Mouse (Mus musculus) neural tube, embryonic 11.5 days (tissue): Measurements from ENCODE around the gene Ppp1r12c. TPM values are rescaled to one million over a fixed set of nuclear protein-coding genes. Genes with fewer than 3 reads are reported as not detected.

Experiments
- ATAC-seq: fragments of 200-750 bp; cut with Nextera tagmentation; 2 replicates; pipeline ENCODE4 v1.8.0; 2017; ENCODE audit warnings: moderate number of reproducible peaks, mild to moderate bottlenecking, moderate TSS enrichment, moderate library complexity; ENCODE audit not compliant: insufficient read depth, low FRiP score, low TSS enrichment
- DNase-seq: peaks from one replicate; pipeline ENCODE4 v3.0.0-alpha.2; 2015; ENCODE audit warnings: low spot score
- H3K27ac ChIP-seq: fragments of 300-500 bp; sonication (generic); 2 replicates; pipeline ENCODE4 v1.5.1; 2014; ENCODE audit warnings: low read depth, mild to moderate bottlenecking, low read length
- H3K27me3 ChIP-seq: fragments of 300-500 bp; sonication (generic); 2 replicates; pipeline ENCODE4 v1.6.1; 2014; ENCODE audit warnings: mild to moderate bottlenecking, low read length, mixed read lengths; ENCODE audit not compliant: control insufficient read depth, insufficient read depth
- H3K36me3 ChIP-seq: fragments of 300-500 bp; sonication (generic); 2 replicates; pipeline ENCODE4 v1.6.1; 2014; ENCODE audit warnings: mild to moderate bottlenecking, low read length, moderate library complexity, mixed read lengths; ENCODE audit not compliant: control insufficient read depth, insufficient read depth
- H3K4me1 ChIP-seq: fragments of 300-500 bp; sonication (generic); 2 replicates; pipeline ENCODE4 v1.6.1; 2014; ENCODE audit warnings: low read length, mixed read lengths; ENCODE audit not compliant: control insufficient read depth, insufficient read depth
- H3K4me2 ChIP-seq: fragments of 300-500 bp; sonication (generic); 2 replicates; pipeline ENCODE4 v1.6.1; 2014; ENCODE audit warnings: low read depth, mild to moderate bottlenecking, moderate library complexity
- H3K4me3 ChIP-seq: fragments of 300-500 bp; sonication (generic); 2 replicates; pipeline ENCODE4 v1.5.1; 2014; ENCODE audit warnings: low read depth, low read length
- H3K9ac ChIP-seq: fragments of 300-500 bp; sonication (generic); 2 replicates; pipeline ENCODE4 v1.6.1; 2014; ENCODE audit warnings: mild to moderate bottlenecking, low read length
- H3K9me3 ChIP-seq: fragments of 300-500 bp; sonication (generic); 2 replicates; pipeline ENCODE4 v1.6.1; 2016; ENCODE audit warnings: low read length; ENCODE audit not compliant: control insufficient read depth
- WGBS: fragments of 180-500 bp; shearing (Covaris S2); extraction: QIAGEN DNeasy Blood & Tissue Kit; methylation state at CpG from one replicate; pipeline ENCODE4 v1.1.7; 2014; 5-methylcytosine and 5-hydroxymethylcytosine counted together
- polyA plus RNA-seq: library from polyadenylated mRNA; unstranded; fragments of >200 nt; fragmentation: Nextera tagmentation; extraction: Ambion mirVana; gene quantifications from 2 replicates; pipeline ENCODE4 v1.2.1, GENCODE M21; 2014

Gene Ppp1r12c
- polyA plus RNA-seq, 1 experiment from 2014 or later: 41.1 TPM

DNA sequence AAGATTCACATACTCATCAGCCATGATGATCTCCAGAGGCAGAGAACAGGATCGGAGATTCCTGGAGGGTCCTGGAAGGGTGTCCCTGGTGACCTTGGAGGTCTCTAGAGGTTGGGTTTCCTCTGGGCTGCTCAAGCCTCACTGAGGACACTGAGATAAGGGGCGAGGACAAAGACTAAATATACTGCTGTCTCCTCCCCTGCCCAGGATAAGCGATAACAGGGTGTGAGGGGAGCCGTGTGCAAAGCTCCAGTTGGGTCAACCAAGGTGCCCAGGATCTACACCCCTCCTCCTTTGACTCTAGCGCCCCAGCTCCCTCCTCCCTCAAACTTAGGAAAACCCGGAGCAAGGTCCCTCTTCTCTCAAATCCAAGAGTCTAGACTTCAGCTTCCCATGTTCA is 20.8 kb upstream of the Ppp1r12c start:
- 89% methylated on average over 6 of the region's 6 CpGs for WGBS
- Histone ChIP-seq H3K4me1 (no peaks in the 10 kb centered on the region), H3K9me3 (no peaks in the 10 kb centered on the region), H3K27me3 (0 out of 2 replicates have a peak, but pooled peaks cover 1% of the 10 kb centered on the region), H3K36me3 (no peaks in the 10 kb centered on the region), H3K27ac (no peak overlapping the region), H3K9ac (no peak overlapping the region), H3K4me3 (no peak overlapping the region), H3K4me2 (no peak overlapping the region)
- ATAC-seq (no peak), DNase-seq (no peak)

GRCm38 (mm10) chr7:4521231-4522003 is 19.9 kb upstream of the Ppp1r12c start:
- DNase-seq: peak; percentile 46
- Histone ChIP-seq H3K36me3 (no peaks in the 10 kb centered on the region), H3K9me3 (no peaks in the 10 kb centered on the region), H3K27me3 (no peaks in the 10 kb centered on the region), H3K4me1 (no peaks in the 10 kb centered on the region), H3K4me3 (peak overlapping the region; percentile 18; the same call in 1 of the 2 replicates), H3K4me2 (peak overlapping the region; percentile 40), H3K9ac (no peak overlapping the region), H3K27ac (no peak overlapping the region)
- 32% methylated on average over 32 of the region's 32 CpGs for WGBS
- no peak for ATAC-seq

DNA sequence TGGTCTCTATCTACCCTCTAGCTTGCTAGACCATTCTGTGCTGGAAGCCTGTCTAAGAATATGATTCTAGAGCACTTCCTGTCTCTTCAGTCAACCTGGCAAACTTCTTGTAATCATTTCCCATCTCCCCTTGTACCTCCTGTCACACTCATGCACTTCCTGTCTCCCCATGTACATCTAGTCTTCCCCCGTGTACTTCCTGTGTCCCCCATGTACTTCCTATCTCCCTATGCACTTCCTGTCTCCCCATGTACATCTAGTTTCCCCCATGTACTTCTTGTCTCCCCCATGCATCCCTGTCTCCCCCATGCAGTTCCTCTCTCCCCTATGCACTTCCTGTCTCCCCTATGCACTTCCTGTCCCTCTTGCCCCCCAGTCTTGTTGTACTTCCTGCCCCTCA is 17.0 kb upstream of the Ppp1r12c start:
- H3K27me3 ChIP-seq: no peaks in the 10 kb centered on the region

GRCm38 (mm10) chr7:4516332-4517050 is 15.0 kb upstream of the Ppp1r12c start, which contains the start of gene Tnnt1:
Gene Tnnt1 (minus strand): TSS chr7:4516382.
- ATAC-seq: peak; percentile 32; the same call in 1 of the 2 replicates
- Histone ChIP-seq H3K4me1 (no peaks in the 10 kb centered on the region), H3K27ac (no peak within 1 kb of the TSS)

More for the DNA sequence above, 17.0 kb upstream of the Ppp1r12c start:
- 78% methylated on average over 1 of the region's 1 CpGs for WGBS
- H3K9me3 ChIP-seq: no peaks in the 10 kb centered on the region
- H3K27ac ChIP-seq: no peak overlapping the region
- H3K36me3 ChIP-seq: no peaks in the 10 kb centered on the region
- H3K9ac ChIP-seq: no peak overlapping the region
- H3K4me3 ChIP-seq: no peak overlapping the region
- ATAC-seq: no peak
- no peaks in the 10 kb centered on the region for H3K4me1 ChIP-seq
- H3K4me2 ChIP-seq: no peak overlapping the region
- DNase-seq: no peak

GRCm38 (mm10) chr7:4515853-4516252 is 14.4 kb upstream of the Ppp1r12c start:
- Histone ChIP-seq H3K27ac (no peak overlapping the region), H3K4me3 (no peak overlapping the region), H3K4me1 (no peaks in the 10 kb centered on the region), H3K9ac (no peak overlapping the region), H3K27me3 (no peaks in the 10 kb centered on the region), H3K36me3 (no peaks in the 10 kb centered on the region), H3K4me2 (no peak overlapping the region), H3K9me3 (no peaks in the 10 kb centered on the region)
- 52% methylated on average over 6 of the region's 6 CpGs for WGBS
- ATAC-seq (peak; percentile 25; the same call in 1 of the 2 replicates), DNase-seq (no peak)

More at GRCm38 (mm10) chr7:4516332-4517050, 15.0 kb upstream of the Ppp1r12c start, which contains the start of gene Tnnt1:
- Histone ChIP-seq H3K4me2 (no peak within 1 kb of the TSS), H3K9ac (no peak within 1 kb of the TSS), H3K36me3 (no peaks in the 10 kb centered on the region), H3K4me3 (no peak within 1 kb of the TSS), H3K9me3 (no peaks in the 10 kb centered on the region), H3K27me3 (no peaks in the 10 kb centered on the region)
- peak; percentile 45 for DNase-seq
- 2% methylated on average over 4 of the region's 4 CpGs for WGBS

DNA sequence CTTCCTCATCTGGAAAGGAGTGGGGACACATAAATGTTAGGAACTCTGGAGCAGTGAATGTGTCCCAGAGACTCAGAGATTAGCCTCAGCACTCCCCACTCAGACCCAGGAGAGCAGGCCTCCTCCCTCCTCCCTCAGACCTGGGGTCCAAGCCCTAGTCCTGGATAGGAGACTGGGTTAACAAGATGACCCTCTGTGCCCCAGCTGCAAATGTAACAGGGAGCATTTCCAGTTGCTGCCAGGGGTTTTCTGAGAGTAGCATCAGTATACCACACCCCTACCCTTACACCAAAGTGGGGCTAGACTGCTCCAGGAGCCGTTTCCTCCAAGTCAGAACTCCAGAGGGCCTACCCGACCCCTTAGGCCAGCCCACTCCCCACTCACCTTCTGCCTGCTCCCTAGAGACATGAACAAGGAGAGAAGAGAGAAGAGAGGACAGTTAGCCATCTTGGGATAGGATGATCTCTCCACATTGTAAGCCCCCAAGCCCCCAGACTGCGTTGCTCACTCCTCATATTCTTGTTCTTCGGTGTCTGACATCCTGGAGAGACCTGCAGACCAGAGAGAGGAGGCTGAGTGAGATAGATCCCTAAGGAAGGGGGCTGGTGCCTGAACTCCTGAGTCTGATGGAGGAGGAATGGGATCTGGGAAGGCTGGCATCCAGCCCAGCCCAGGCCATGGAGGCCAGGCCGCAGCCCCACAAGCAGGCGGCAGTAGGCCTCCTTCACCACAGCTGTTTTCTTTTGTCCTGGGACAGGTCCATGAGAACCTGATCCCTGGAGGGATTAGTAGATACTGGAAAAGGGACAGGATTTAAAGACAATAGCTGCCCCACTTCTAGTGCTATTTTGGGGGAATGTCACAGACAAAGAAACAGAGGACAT is 12.6 kb upstream of the Ppp1r12c start:
- no peak overlapping the region for H3K4me3 ChIP-seq
- DNase-seq (peak; percentile 2), ATAC-seq (no peak)
- H3K4me1 ChIP-seq: no peaks in the 10 kb centered on the region
- H3K9me3 ChIP-seq: no peaks in the 10 kb centered on the region
- H3K27ac ChIP-seq: no peak overlapping the region
- H3K27me3 ChIP-seq: no peaks in the 10 kb centered on the region
- no peaks in the 10 kb centered on the region for H3K36me3 ChIP-seq
- no peak overlapping the region for H3K9ac ChIP-seq
- no peak overlapping the region for H3K4me2 ChIP-seq
- 67% methylated on average over 6 of the region's 6 CpGs for WGBS

GRCm38 (mm10) chr7:4513236-4513635 is 11.8 kb upstream of the Ppp1r12c start:
- DNase-seq: peak; percentile 61
- Histone ChIP-seq H3K27me3 (no peaks in the 10 kb centered on the region), H3K9me3 (no peaks in the 10 kb centered on the region), H3K9ac (no peak overlapping the region), H3K27ac (no peak overlapping the region), H3K4me2 (no peak overlapping the region), H3K4me1 (no peaks in the 10 kb centered on the region), H3K36me3 (no peaks in the 10 kb centered on the region), H3K4me3 (0 out of 2 replicates have a peak overlapping the region, but pooled peaks have one; percentile 6)
- WGBS: 31% methylated on average over 13 of the region's 13 CpGs
- no peak for ATAC-seq

GRCm38 (mm10) chr7:4511489-4512224 is 10.2 kb upstream of the Ppp1r12c start:
- Histone ChIP-seq H3K36me3 (no peaks in the 10 kb centered on the region), H3K9ac (no peak overlapping the region), H3K4me3 (no peak overlapping the region), H3K4me1 (no peaks in the 10 kb centered on the region), H3K27ac (no peak overlapping the region), H3K27me3 (no peaks in the 10 kb centered on the region), H3K9me3 (no peaks in the 10 kb centered on the region), H3K4me2 (no peak overlapping the region)
- no peak for ATAC-seq
- DNase-seq: peak; percentile 4
- WGBS: 85% methylated on average over 8 of the region's 8 CpGs
